Mouse (Mus musculus) thymus, adult 2 months (tissue): ENCODE measurements around the gene Srsf10. TPM values are rescaled to one million over a fixed set of nuclear protein-coding genes. Genes with fewer than 3 reads are reported as not detected.
A peak's percentile ranks its signal among the peaks of the same experiment; 100 is the strongest.

Experiments used
- DNase-seq: peaks from one replicate; pipeline ENCODE4 v3.0.0; 2021
- H3K27ac ChIP-seq: fragments of 200-500 bp; 2 replicates; pipeline ENCODE4 v1.5.1; 2012; ENCODE audit warnings: low read length, control low read depth; ENCODE audit not compliant: control insufficient read depth, insufficient read depth
- H3K27me3 ChIP-seq: fragments of 200-500 bp; 2 replicates; pipeline ENCODE4 v1.6.1; 2012; ENCODE audit warnings: mild to moderate bottlenecking, low read length, moderate library complexity, mixed read lengths; ENCODE audit not compliant: control insufficient read depth, insufficient read depth
- H3K36me3 ChIP-seq: fragments of 200-500 bp; 2 replicates; pipeline ENCODE4 v1.6.1; 2012; ENCODE audit warnings: mild to moderate bottlenecking, low read length, moderate library complexity; ENCODE audit not compliant: control insufficient read depth, insufficient read depth
- H3K4me1 ChIP-seq: fragments of 200-500 bp; replicated peaks from 2 replicates; pipeline ENCODE4 v1.6.1; 2012; ENCODE audit warnings: low read length; ENCODE audit not compliant: control insufficient read depth, insufficient read depth
- H3K4me3 ChIP-seq: fragments of 200-500 bp; 2 replicates; pipeline ENCODE4 v1.5.1; 2012; ENCODE audit warnings: mild to moderate bottlenecking, low read length, control low read depth, moderate library complexity; ENCODE audit not compliant: control insufficient read depth, insufficient read depth
- CTCF ChIP-seq: fragments of 200-500 bp; IDR thresholded peaks from 2 replicates; pipeline ENCODE4 v1.5.1; 2012; ENCODE audit warnings: mild to moderate bottlenecking, control low read depth, low read length, moderate library complexity, borderline replicate concordance; ENCODE audit not compliant: control insufficient read depth, poor library complexity, insufficient read depth; ENCODE audit errors: extremely low read depth
- POLR2A ChIP-seq: fragments of 200-500 bp; IDR thresholded peaks from 2 replicates; pipeline ENCODE4 v1.6.1; 2012; ENCODE audit warnings: mild to moderate bottlenecking, low read length, control low read depth, moderate library complexity; ENCODE audit not compliant: control insufficient read depth, poor library complexity, insufficient read depth; ENCODE audit errors: extremely low read depth
- WGBS: fragments of 180-500 bp; shearing (Covaris S2); methylation state at CpG from one replicate; pipeline ENCODE4 v1.1.7; 2018; 5-methylcytosine and 5-hydroxymethylcytosine counted together
- polyA plus RNA-seq: library from polyadenylated mRNA; depleted of rRNA; stranded (reverse); fragments of >200 nt; gene quantifications from 2 replicates; pipeline ENCODE4 v1.2.3, GENCODE M21; 2012

The Srsf10 gene
- polyA plus RNA-seq, 1 experiment, result 194 TPM

DNA sequence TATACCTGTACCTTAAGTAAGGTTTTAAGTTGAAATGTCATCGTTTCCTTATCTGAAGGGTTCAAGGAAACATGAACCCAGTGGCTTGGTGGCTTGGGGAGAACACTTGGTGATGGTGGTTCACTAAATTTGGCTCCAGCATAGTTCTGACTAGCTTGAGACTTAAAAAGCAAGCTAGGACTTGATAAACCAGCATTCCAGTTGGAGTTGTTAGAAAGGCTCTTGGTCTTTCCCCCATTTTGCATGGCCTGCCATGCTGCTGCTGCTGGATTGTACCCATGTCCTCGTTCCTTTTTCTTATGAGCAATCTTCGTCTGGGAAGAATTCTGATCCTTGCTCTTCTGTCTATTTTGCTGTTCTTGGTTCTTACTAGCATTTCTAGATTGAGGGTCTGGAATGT lies 16.5 kb downstream of the Srsf10 start:
- 53% methylated on average over 3 of the region's 3 CpGs for WGBS
- no peak for TF ChIP-seq CTCF
- TF ChIP-seq POLR2A, result no peak
- Histone ChIP-seq H3K36me3 (peaks cover 32% of the 10 kb centered on the region), H3K4me3 (no peak overlapping the region), H3K27ac (no peak overlapping the region), H3K4me1 (peaks cover 23% of the 10 kb centered on the region), H3K27me3 (no peaks in the 10 kb centered on the region)
- DNase-seq, result no peak

DNA sequence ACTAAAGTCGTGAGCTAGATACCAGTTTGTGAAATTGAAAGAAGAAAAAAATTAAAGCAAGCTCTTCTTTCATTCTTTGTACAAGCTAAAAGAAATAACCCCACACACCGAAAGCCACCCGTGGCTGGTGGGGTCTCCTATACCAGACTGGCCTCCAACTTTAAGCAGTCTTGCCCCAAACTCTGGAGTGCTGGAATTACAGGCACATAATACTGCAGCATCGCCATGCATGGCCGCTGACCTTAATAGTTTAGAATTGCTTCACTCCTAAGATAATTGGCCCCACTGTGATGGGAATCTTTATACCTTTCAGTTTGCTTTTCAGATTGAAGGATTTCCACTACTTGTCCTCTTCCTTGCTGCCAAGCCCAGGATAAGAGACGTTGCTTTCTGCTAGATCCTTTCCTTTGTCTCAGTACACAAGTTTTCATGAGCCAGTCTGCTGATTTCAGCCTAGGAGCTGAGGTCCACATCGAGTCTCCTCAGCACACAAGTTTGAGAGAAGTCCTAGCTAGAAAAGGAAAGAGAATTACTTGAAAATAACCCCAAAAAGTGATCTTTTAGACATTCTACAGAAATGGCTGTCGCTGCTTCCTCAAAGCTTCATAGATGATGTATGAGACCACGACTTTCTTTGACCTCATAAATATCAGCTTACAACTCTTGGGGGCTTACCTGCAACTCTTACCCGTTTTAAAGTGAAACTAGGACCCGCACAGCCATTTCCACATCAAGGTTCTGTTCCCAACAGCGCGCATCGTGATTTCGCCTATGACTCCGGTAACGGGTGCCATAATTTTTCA lies 17.2 kb downstream of the Srsf10 start:
- peaks cover 24% of the 10 kb centered on the region for H3K4me1 ChIP-seq
- no peak for TF ChIP-seq POLR2A
- TF ChIP-seq CTCF, result no peak
- H3K4me3 ChIP-seq, result peak overlapping the region; percentile 70
- peaks cover 32% of the 10 kb centered on the region for H3K36me3 ChIP-seq
- WGBS, result 3% methylated on average over 17 of the region's 17 CpGs
- H3K27me3 ChIP-seq, result no peaks in the 10 kb centered on the region
- peak overlapping the region; percentile 86 for H3K27ac ChIP-seq
- no peak for DNase-seq

DNA sequence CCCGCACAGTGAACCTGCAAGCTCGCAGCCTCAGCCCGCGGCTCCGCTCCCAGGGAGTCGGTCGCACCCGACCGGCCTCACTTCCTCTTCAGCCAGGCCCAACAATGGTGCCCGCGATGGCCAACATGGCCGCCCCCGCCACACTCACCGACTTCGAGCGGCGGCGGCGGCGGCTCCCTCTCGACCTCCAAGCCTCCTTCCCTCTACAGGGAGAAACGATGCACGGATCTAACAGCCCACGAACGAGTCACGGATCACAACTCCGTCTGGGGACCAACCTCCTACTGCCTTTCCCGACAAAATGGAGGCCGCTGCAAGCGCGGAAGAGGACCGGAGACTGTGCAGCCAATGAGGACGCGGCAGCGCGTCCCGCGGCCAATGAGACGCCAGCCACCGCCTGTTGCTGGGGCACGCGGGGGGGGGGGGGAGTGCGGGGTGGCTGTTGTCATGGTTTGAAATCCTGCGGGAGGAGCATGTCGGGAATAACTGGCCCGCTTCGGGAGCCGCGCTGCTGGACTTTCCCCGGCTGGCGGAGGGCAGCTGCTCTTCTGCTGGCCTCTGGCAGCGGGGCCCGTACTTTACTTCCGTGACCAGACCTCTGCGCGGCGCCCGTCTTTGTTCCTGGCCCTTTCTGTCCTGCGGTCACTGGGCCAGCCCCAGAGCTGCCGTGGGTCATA lies 18.1 kb downstream of the Srsf10 start, which contains the start of gene Pnrc2:
TSS of gene Pnrc2 (minus strand) at position 325 of the 677 bp plus-strand sequence.
- Histone ChIP-seq H3K27ac (peak within 1 kb of the TSS; percentile 86), H3K4me1 (peaks cover 24% of the 10 kb centered on the region), H3K4me3 (peak within 1 kb of the TSS; percentile 70), H3K36me3 (peaks cover 32% of the 10 kb centered on the region), H3K27me3 (no peaks in the 10 kb centered on the region)
- TF ChIP-seq POLR2A (peak; percentile 96), CTCF (no peak; the same call in 1 of the 2 replicates)
- peak; percentile 84 for DNase-seq
- WGBS, result under 1% methylated on average over 60 of the region's 60 CpGs

DNA sequence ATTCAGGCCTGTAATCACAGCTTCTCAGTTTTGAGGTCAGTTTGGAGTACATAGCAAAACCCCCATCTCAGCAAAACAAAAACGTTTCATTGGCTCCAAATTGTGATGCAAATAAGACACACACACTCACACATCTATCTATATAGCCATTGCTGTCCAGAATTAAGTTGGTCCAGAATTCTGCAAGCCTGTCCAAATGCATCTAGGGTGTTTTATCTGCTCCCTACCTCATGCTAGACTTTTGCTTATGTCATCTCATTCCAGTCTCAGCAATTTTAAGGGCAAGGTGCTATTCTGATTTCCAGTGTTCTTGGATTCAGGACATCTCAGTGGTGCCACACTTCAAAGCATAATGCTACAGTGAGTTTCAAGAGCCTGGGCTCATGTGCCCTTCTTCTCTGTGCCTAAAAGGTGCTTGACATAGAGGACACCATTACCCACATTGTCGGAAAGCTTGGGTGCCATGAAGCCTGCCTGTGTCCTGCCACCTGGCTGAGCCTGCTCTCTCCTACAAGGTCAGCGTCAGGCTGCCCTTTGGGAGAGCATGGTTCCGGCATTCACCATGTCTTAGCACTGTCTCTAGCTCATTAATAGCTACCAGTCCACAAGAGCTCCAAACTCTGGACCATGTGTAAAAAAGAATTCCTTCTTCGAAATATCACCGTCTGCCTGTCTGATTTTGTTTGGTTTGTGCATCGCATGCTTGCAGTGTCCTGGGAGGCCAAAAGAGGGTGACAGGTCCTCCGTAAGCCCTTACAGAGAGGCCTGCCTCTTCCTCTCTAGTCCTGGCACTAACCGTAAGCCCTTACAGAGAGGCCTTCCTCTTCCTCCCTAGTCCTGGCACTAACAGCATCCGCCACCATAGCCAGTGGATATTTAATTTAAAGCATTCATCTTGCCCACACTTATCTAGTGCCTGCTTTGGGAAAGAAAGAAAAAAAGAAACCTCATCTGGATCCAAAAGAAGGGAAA lies 19.3 kb downstream of the Srsf10 start:
- peaks cover 22% of the 10 kb centered on the region for H3K36me3 ChIP-seq
- DNase-seq, result no peak
- H3K27me3 ChIP-seq, result no peaks in the 10 kb centered on the region
- no peak overlapping the region for H3K4me3 ChIP-seq
- TF ChIP-seq CTCF, result no peak
- TF ChIP-seq POLR2A, result no peak
- peaks cover 24% of the 10 kb centered on the region for H3K4me1 ChIP-seq
- WGBS, result 81% methylated on average over 10 of the region's 10 CpGs
- H3K27ac ChIP-seq, result peak overlapping the region; percentile 26

DNA sequence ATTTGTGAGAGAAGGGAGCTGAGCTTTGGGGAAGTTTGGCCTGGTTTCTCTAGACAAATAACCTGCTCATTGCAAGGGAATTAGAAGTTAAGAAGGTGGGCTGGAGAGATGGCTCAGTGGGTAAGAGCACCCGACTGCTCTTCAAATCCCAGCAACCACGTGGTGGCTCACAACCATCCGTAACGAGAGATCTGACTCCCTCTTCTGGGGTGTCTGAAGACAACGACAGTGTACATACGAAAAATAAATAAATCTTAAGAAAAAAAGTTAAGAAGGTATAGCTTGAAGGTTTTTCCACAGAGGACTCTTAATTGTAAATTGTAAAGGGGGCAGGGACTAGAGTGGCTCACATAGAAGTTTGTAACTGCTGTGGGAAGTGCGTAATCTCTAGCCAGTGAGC lies 20.0 kb downstream of the Srsf10 start:
- Histone ChIP-seq H3K4me3 (no peak overlapping the region), H3K4me1 (peaks cover 24% of the 10 kb centered on the region), H3K36me3 (peaks cover 18% of the 10 kb centered on the region), H3K27me3 (no peaks in the 10 kb centered on the region), H3K27ac (peak overlapping the region; percentile 70; the same call in 1 of the 2 replicates)
- 13% methylated on average over 7 of the region's 7 CpGs for WGBS
- no peak for DNase-seq
- TF ChIP-seq POLR2A (no peak), CTCF (no peak)
